Mouse (Mus musculus) gastrocnemius, adult 2 months (tissue): ENCODE measurements around the gene Arfgap1. TPM values are rescaled to one million over a fixed set of nuclear protein-coding genes. Genes with fewer than 3 reads are reported as not detected.
A peak's percentile ranks its signal among the peaks of the same experiment; 100 is the strongest.

Source experiments
- DNase-seq: peaks from one replicate; pipeline ENCODE4 v3.0.0; 2022
- H3K27ac ChIP-seq: fragments of 200-600 bp; 2 replicates; pipeline ENCODE4 v1.8.1; 2022; ENCODE audit warnings: mild to moderate bottlenecking
- H3K4me3 ChIP-seq: fragments of 200-600 bp; 2 replicates; pipeline ENCODE4 v1.8.1; 2022; ENCODE audit warnings: mild to moderate bottlenecking, moderate library complexity
- CTCF ChIP-seq: fragments of 200-600 bp; IDR thresholded peaks from 2 replicates; pipeline ENCODE4 v1.8.1; 2022; ENCODE audit warnings: antibody characterized with exemption, mild to moderate bottlenecking, moderate library complexity
- intact Hi-C: fragments of 180-260 bp; cut with DNase I; formaldehyde crosslinking; loops from one replicate; pipeline ENCODE4 v1.15.1; 2025
- long read RNA-seq, 2 experiments: library from polyadenylated mRNA; stranded (forward); transcript quantifications; one replicate each; pipeline ENCODE4 v2.0.0; 2021
- total RNA-seq, 2 experiments: library from RNA; stranded (reverse); gene quantifications; 2 replicates each; pipeline ENCODE4 v1.2.3; 2021

The Arfgap1 gene
- total RNA-seq, result 10 to 100 TPM; 32.5 to 38.5 TPM
- long read RNA-seq, experiment 1, transcript Arfgap1-201 (14 exons, 2,714 nt), result major isoform, 33 of 54 reads
- long read RNA-seq, experiment 1, partial matches to known transcripts, result 2 of 54 reads
- long read RNA-seq, experiment 1, other reads (novel, unspliced or antisense), result 19 of 54 reads
- long read RNA-seq, experiment 2, transcript Arfgap1-201 (14 exons, 2,714 nt), result major isoform, 29 of 68 reads
- long read RNA-seq, experiment 2, partial matches to known transcripts, result 7 of 68 reads
- long read RNA-seq, experiment 2, other reads (novel, unspliced or antisense), result 30 of 68 reads

GRCm38 (mm10) chr2:180967010-180967763 is at the start of gene Arfgap1:
Gene Arfgap1 (plus strand): TSS chr2:180967225.
- Histone ChIP-seq H3K27ac (peak within 1 kb of the TSS; percentile 92), H3K4me3 (peak within 1 kb of the TSS; percentile 76)
- intact Hi-C loops, result loop anchor here (10.0 kb wide), 1 partner anchor 182 kb away; no protein-coding TSS in a partner anchor
- TF ChIP-seq CTCF, result no peak; the same call in 1 of the 2 replicates
- peak; percentile 96 for DNase-seq

GRCm38 (mm10) chr2:180919913-180920809 is 46.9 kb upstream of the Arfgap1 start:
- TF ChIP-seq CTCF, result no peak
- Histone ChIP-seq H3K4me3 (peak overlapping the region; percentile 100), H3K27ac (peak overlapping the region; percentile 93)
- intact Hi-C loops, result no loop called here
- no peak for DNase-seq

- no peak for TF ChIP-seq CTCF
- Histone ChIP-seq H3K4me3 (peak within 1 kb of the TSS; percentile 100), H3K27ac (peak within 1 kb of the TSS; percentile 93)
- intact Hi-C loops, result no loop called here
- peak; percentile 99 for DNase-seq
These were observed 46.1 kb upstream of the Arfgap1 start, which contains the start of gene Ythdf1 for GRCm38 (mm10) chr2:180920810-180921400. Gene Ythdf1 (minus strand): TSS chr2:180920949.

- no peak for DNase-seq
- intact Hi-C loops, result no loop called here
- no peak overlapping the region for H3K27ac ChIP-seq
- H3K4me3 ChIP-seq, result no peak overlapping the region
- TF ChIP-seq CTCF, result no peak
These were observed 44.3 kb upstream of the Arfgap1 start for GRCm38 (mm10) chr2:180922739-180923138.

GRCm38 (mm10) chr2:180925176-180925575 is 41.8 kb upstream of the Arfgap1 start:
- TF ChIP-seq CTCF, result peak; percentile 87
- intact Hi-C loops, result loop anchor here (1.0 to 2.0 kb wide), 2 partner anchors 39 to 136 kb away; no protein-coding TSS in a partner anchor

GRCm38 (mm10) chr2:180928723-180929122 is 38.3 kb upstream of the Arfgap1 start, which contains the start of gene Birc7:
Gene Birc7 (plus strand): TSS chr2:180929023.
- TF ChIP-seq CTCF, result no peak
- intact Hi-C loops, result no loop called here
- Histone ChIP-seq H3K4me3 (no peak within 1 kb of the TSS), H3K27ac (no peak within 1 kb of the TSS)
- no peak for DNase-seq

More at GRCm38 (mm10) chr2:180925176-180925575, 41.8 kb upstream of the Arfgap1 start:
- Histone ChIP-seq H3K4me3 (no peak overlapping the region), H3K27ac (no peak overlapping the region)
- peak; percentile 76 for DNase-seq

GRCm38 (mm10) chr2:180932418-180932817 is 34.6 kb upstream of the Arfgap1 start:
- DNase-seq, result no peak
- H3K4me3 ChIP-seq, result no peak overlapping the region
- intact Hi-C loops, result no loop called here
- H3K27ac ChIP-seq, result no peak overlapping the region
- TF ChIP-seq CTCF, result no peak

- intact Hi-C loops, result no loop called here
- Histone ChIP-seq H3K27ac (no peak overlapping the region), H3K4me3 (no peak overlapping the region)
- TF ChIP-seq CTCF, result no peak
- DNase-seq, result no peak
These were observed 26.8 kb upstream of the Arfgap1 start for GRCm38 (mm10) chr2:180940187-180940586.

- intact Hi-C loops, result no loop called here
- no peak for TF ChIP-seq CTCF
- H3K4me3 ChIP-seq, result no peak overlapping the region
- no peak for DNase-seq
- no peak overlapping the region for H3K27ac ChIP-seq
These were observed 25.2 kb upstream of the Arfgap1 start for GRCm38 (mm10) chr2:180941869-180942268.

GRCm38 (mm10) chr2:180949947-180950346 is 17.1 kb upstream of the Arfgap1 start:
- H3K4me3 ChIP-seq, result no peak overlapping the region
- intact Hi-C loops, result no loop called here
- TF ChIP-seq CTCF, result no peak
- no peak overlapping the region for H3K27ac ChIP-seq
- DNase-seq, result no peak

GRCm38 (mm10) chr2:180952731-180953171 is 14.3 kb upstream of the Arfgap1 start:
- Histone ChIP-seq H3K4me3 (no peak overlapping the region), H3K27ac (no peak overlapping the region)
- TF ChIP-seq CTCF, result no peak
- DNase-seq, result no peak
- intact Hi-C loops, result no loop called here

GRCm38 (mm10) chr2:180953638-180954037 is 13.4 kb upstream of the Arfgap1 start:
- H3K27ac ChIP-seq, result no peak overlapping the region
- H3K4me3 ChIP-seq, result peak overlapping the region; percentile 80
- no peak for TF ChIP-seq CTCF
- DNase-seq, result no peak
- intact Hi-C loops, result no loop called here
